Mouse (Mus musculus) kidney, embryonic 14.5 days (tissue): ENCODE results near the gene Cks1brt. TPM values are rescaled to one million over a fixed set of nuclear protein-coding genes. Genes with fewer than 3 reads are reported as not detected.
"Not testable (repeated sequence)": the region's sequence is repeated elsewhere in the genome, so short reads cannot be mapped to it uniquely, and the experiment has no call there.

Source experiments
- ATAC-seq: fragments of 200-750 bp; cut with Nextera tagmentation; 2 replicates; pipeline ENCODE4 v1.8.0; 2017; ENCODE audit warnings: moderate number of reproducible peaks, mild to moderate bottlenecking, moderate TSS enrichment, moderate library complexity; ENCODE audit not compliant: low FRiP score, low TSS enrichment
- H3K27ac ChIP-seq: fragments of 300-500 bp; sonication (generic); 2 replicates; pipeline ENCODE4 v1.5.1; 2014; ENCODE audit warnings: low read depth, mild to moderate bottlenecking, low read length, moderate library complexity, mixed read lengths
- H3K27me3 ChIP-seq: fragments of 300-500 bp; sonication (generic); 2 replicates; pipeline ENCODE4 v1.6.1; 2014; ENCODE audit warnings: mild to moderate bottlenecking, low read length; ENCODE audit not compliant: control insufficient read depth, insufficient read depth
- H3K36me3 ChIP-seq: fragments of 300-500 bp; sonication (generic); 2 replicates; pipeline ENCODE4 v1.6.1; 2014; ENCODE audit warnings: low read length, mixed read lengths; ENCODE audit not compliant: control insufficient read depth, insufficient read depth
- H3K4me1 ChIP-seq: fragments of 300-500 bp; sonication (generic); 2 replicates; pipeline ENCODE4 v1.6.1; 2014; ENCODE audit warnings: low read length, mixed read lengths; ENCODE audit not compliant: control insufficient read depth, insufficient read depth
- H3K4me2 ChIP-seq: fragments of 300-500 bp; sonication (generic); replicated peaks from 2 replicates; pipeline ENCODE4 v1.6.1; 2014; ENCODE audit warnings: low read depth, mild to moderate bottlenecking, low read length
- H3K4me3 ChIP-seq: fragments of 300-500 bp; sonication (generic); 2 replicates; pipeline ENCODE4 v1.5.1; 2014; ENCODE audit warnings: mild to moderate bottlenecking, low read length
- H3K9ac ChIP-seq: fragments of 300-500 bp; sonication (generic); 2 replicates; pipeline ENCODE4 v1.6.1; 2014; ENCODE audit warnings: low read depth, mild to moderate bottlenecking, low read length, moderate library complexity
- H3K9me3 ChIP-seq: fragments of 300-500 bp; sonication (generic); 2 replicates; pipeline ENCODE4 v1.6.1; 2016; ENCODE audit warnings: low read length; ENCODE audit not compliant: control insufficient read depth
- WGBS: fragments of 180-500 bp; shearing (Covaris S2); extraction: QIAGEN DNeasy Blood & Tissue Kit; methylation state at CpG from one replicate; pipeline ENCODE4 v1.1.7; 2014; 5-methylcytosine and 5-hydroxymethylcytosine counted together
- microRNA-seq: library from miRNA; unstranded; fragments of <30 nt; microRNA quantifications from one replicate; pipeline ENCODE4, GENCODE M21; 2016
- polyA plus RNA-seq: library from polyadenylated mRNA; unstranded; fragments of >200 nt; fragmentation: Nextera tagmentation; extraction: Ambion mirVana; gene quantifications from 2 replicates; pipeline ENCODE4 v1.2.1, GENCODE M21; 2014

The Cks1brt gene
- polyA plus RNA-seq, 1 experiment from 2014 or later: not detected

- 86% methylated on average over 2 of the region's 2 CpGs for WGBS
- not testable (repeated sequence) for H3K36me3 ChIP-seq, ATAC-seq, H3K9me3 ChIP-seq, H3K27ac ChIP-seq, H3K4me1 ChIP-seq, H3K4me2 ChIP-seq, H3K27me3 ChIP-seq, H3K9ac ChIP-seq, H3K4me3 ChIP-seq
These were observed 16.0 kb upstream of the Cks1brt start for GRCm38 (mm10) chr8:85135690-85136089.

DNA sequence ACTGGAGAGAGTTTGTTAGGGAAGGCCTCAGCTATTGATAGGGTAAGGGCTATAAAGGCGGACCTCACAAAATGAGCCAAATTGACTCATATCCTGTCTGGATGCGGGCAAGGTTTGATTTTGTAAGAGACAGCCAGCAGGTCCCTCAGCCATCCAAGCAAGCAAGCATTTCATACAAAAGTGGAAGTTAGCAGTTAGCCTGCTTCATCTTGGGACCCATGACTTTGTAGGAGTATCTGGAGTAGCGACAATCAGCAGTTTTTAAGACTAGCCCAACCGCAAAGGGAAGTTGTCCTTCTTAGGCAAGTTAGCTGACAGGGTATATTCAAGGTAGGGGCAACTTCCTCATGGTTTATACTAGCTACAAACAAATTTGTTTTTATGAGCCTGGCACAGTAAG, 9.2 kb upstream of the Cks1brt start:
- H3K9me3 ChIP-seq: peaks cover 7% of the 10 kb centered on the region; the same call in 1 of the 2 replicates
- no peak overlapping the region for H3K9ac ChIP-seq
- H3K4me3 ChIP-seq: no peak overlapping the region
- H3K4me2 ChIP-seq: no peak overlapping the region
- ATAC-seq: no peak
- no peaks in the 10 kb centered on the region for H3K4me1 ChIP-seq
- no peaks in the 10 kb centered on the region for H3K36me3 ChIP-seq
- WGBS: 87% methylated on average over 4 of the region's 4 CpGs
- no peak overlapping the region for H3K27ac ChIP-seq
- no peaks in the 10 kb centered on the region for H3K27me3 ChIP-seq

DNA sequence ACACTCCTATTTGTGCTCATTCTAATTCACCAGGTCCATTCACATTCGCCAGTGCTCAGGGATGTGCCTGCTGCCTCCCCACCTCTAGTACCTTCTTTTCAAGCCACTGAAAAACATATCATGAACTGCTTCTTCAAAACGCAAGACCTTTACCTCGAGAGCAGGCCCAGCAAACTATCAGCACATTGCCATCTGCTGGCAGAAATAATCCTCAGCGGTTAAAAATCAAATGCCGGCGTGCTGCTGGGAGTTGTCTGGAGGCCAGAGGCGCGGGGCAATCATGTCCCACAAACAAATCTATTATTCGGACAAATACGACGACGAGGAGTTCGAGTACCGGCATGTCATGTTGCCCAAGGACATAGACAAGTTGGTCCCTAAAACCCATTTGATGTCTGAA, 19.6 kb downstream of the Cks1brt start:
- no peak for ATAC-seq
- Histone ChIP-seq H3K36me3 (no peaks in the 10 kb centered on the region), H3K9ac (no peak overlapping the region), H3K27me3 (no peaks in the 10 kb centered on the region), H3K4me2 (no peak overlapping the region), H3K9me3 (no peaks in the 10 kb centered on the region), H3K27ac (no peak overlapping the region), H3K4me1 (no peaks in the 10 kb centered on the region), H3K4me3 (no peak overlapping the region)
- WGBS: 37% methylated on average over 14 of the region's 14 CpGs

DNA sequence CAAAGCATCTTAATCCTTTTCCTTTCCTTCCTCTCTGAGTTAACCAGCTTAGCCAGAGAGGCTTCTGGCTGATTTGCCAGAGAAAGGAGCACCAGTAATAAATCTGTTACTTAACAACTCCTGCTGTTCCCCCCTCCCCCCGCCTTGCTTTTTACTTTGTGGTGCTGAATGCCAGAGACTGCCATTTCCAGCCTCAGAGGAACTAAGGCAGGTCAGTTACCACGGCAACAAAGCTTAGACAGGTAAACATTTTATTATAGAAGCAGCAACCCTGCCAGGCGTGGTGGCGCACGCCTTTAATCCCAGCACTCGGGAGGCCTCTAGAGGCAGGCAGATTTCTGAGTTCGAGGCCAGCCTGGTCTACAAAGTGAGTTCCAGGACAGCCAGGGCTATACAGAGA, 24.2 kb downstream of the Cks1brt start:
- 81% methylated on average over 7 of the region's 7 CpGs for WGBS
- no peak overlapping the region for H3K27ac ChIP-seq

GRCm38 (mm10) chr8:85192346-85192745, 40.6 kb downstream of the Cks1brt start:
- WGBS: 67% methylated on average over 1 of the region's 1 CpGs

More for the DNA sequence above, 24.2 kb downstream of the Cks1brt start:
- no peaks in the 10 kb centered on the region for H3K4me1 ChIP-seq
- H3K4me2 ChIP-seq: no peak overlapping the region
- no peaks in the 10 kb centered on the region for H3K36me3 ChIP-seq
- H3K9ac ChIP-seq: no peak overlapping the region
- ATAC-seq: no peak
- no peak overlapping the region for H3K4me3 ChIP-seq
- no peaks in the 10 kb centered on the region for H3K9me3 ChIP-seq
- no peaks in the 10 kb centered on the region for H3K27me3 ChIP-seq

GRCm38 (mm10) chr8:85220220-85220619, 68.5 kb downstream of the Cks1brt start:
- Histone ChIP-seq H3K27me3 (no peaks in the 10 kb centered on the region), H3K4me3 (no peak overlapping the region), H3K9ac (no peak overlapping the region), H3K36me3 (no peaks in the 10 kb centered on the region), H3K4me1 (no peaks in the 10 kb centered on the region), H3K9me3 (no peaks in the 10 kb centered on the region), H3K4me2 (no peak overlapping the region), H3K27ac (peak overlapping the region; percentile 6; the same call in 1 of the 2 replicates)
- no peak for ATAC-seq
- WGBS: 72% methylated on average over 4 of the region's 4 CpGs

More at GRCm38 (mm10) chr8:85192346-85192745, 40.6 kb downstream of the Cks1brt start:
- H3K9ac ChIP-seq: no peak overlapping the region
- H3K36me3 ChIP-seq: no peaks in the 10 kb centered on the region
- H3K4me3 ChIP-seq: no peak overlapping the region
- H3K4me1 ChIP-seq: no peaks in the 10 kb centered on the region
- H3K27ac ChIP-seq: no peak overlapping the region
- H3K27me3 ChIP-seq: no peaks in the 10 kb centered on the region
- no peak overlapping the region for H3K4me2 ChIP-seq
- no peak for ATAC-seq
- H3K9me3 ChIP-seq: 0 out of 2 replicates have a peak, but pooled peaks cover 3% of the 10 kb centered on the region

- Histone ChIP-seq H3K36me3 (no peaks in the 10 kb centered on the region), H3K27me3 (no peaks in the 10 kb centered on the region), H3K4me1 (no peaks in the 10 kb centered on the region), H3K27ac (0 out of 2 replicates have a peak overlapping the region, but pooled peaks have one; percentile 52), H3K9ac (no peak overlapping the region), H3K4me2 (no peak overlapping the region), H3K4me3 (no peak overlapping the region), H3K9me3 (no peaks in the 10 kb centered on the region)
- WGBS: 53% methylated on average over 6 of the region's 6 CpGs
- ATAC-seq: 0 out of 2 replicates have a peak, but pooled peaks have one; percentile 28
These were observed 69.3 kb downstream of the Cks1brt start for GRCm38 (mm10) chr8:85220992-85221391.

Small RNA genes within 50 kb of the gene (microRNA-seq; reads per million reads assigned to microRNA genes)
- 1.7 reads per million for gene Gm23388

Other genes with a start within 250 kb of the Cks1brt start
- 1.2 and 1.7 TPM in 2 replicates for gene Klf1, start 250.0 kb upstream of the Cks1brt start, polyA plus RNA-seq
- gene Dnase2a, start 243.4 kb upstream of the Cks1brt start, polyA plus RNA-seq: 10.8 and 12.1 TPM in 2 replicates
- 0.21 and 0.35 TPM in 2 replicates for gene Mast1, start 214.6 kb upstream of the Cks1brt start, polyA plus RNA-seq
- 0.16 TPM in 1 of 2 replicates, not detected in the other for gene Rtbdn, start 204.9 kb upstream of the Cks1brt start, polyA plus RNA-seq
- gene Gm49661, start 182.5 kb upstream of the Cks1brt start, polyA plus RNA-seq: not detected in 2 replicates
- 965 and 1,048 TPM in 2 replicates for gene Prdx2, start 182.3 kb upstream of the Cks1brt start, polyA plus RNA-seq
- 143 and 154 TPM in 2 replicates for gene Rnaseh2a, start 182.2 kb upstream of the Cks1brt start, polyA plus RNA-seq
- 7.3 and 10.0 TPM in 2 replicates for gene Junb, start 173.2 kb upstream of the Cks1brt start, polyA plus RNA-seq
- 14.6 and 18.7 TPM in 2 replicates for gene Hook2, start 161.3 kb upstream of the Cks1brt start, polyA plus RNA-seq
- not detected in 2 replicates for gene Best2, start 137.4 kb upstream of the Cks1brt start, polyA plus RNA-seq
- 109 and 180 TPM in 2 replicates for gene Asna1, start 126.6 kb upstream of the Cks1brt start, polyA plus RNA-seq
- 163 and 211 TPM in 2 replicates for gene Trir, start 125.1 kb upstream of the Cks1brt start, polyA plus RNA-seq
- gene Tnpo2, start 115.0 kb upstream of the Cks1brt start, polyA plus RNA-seq: 15.6 and 19.7 TPM in 2 replicates
- gene Fbxw9, start 91.9 kb upstream of the Cks1brt start, polyA plus RNA-seq: 24.4 and 29.6 TPM in 2 replicates
- 1.1 TPM in 1 of 2 replicates, not detected in the other for gene Gm5741, start 83.9 kb upstream of the Cks1brt start, polyA plus RNA-seq
- gene Dhps, start 80.2 kb upstream of the Cks1brt start, polyA plus RNA-seq: 74.4 and 85.8 TPM in 2 replicates
- 161 and 174 TPM in 2 replicates for gene Wdr83os, start 71.2 kb upstream of the Cks1brt start, polyA plus RNA-seq
- gene Wdr83, start 70.6 kb upstream of the Cks1brt start, polyA plus RNA-seq: 43.4 and 44.9 TPM in 2 replicates
- 23.3 and 33.9 TPM in 2 replicates for gene Man2b1, start 68.7 kb upstream of the Cks1brt start, polyA plus RNA-seq
- gene Zfp791, start 28.8 kb upstream of the Cks1brt start, polyA plus RNA-seq: 1.3 and 1.6 TPM in 2 replicates
- gene Olfr371, start 74.1 kb downstream of the Cks1brt start, polyA plus RNA-seq: not detected in 2 replicates
- 136 and 170 TPM in 2 replicates for gene Orc6, start 147.7 kb downstream of the Cks1brt start, polyA plus RNA-seq
- 108 and 137 TPM in 2 replicates for gene Vps35, start 147.9 kb downstream of the Cks1brt start, polyA plus RNA-seq
- gene Mylk3, start 234.4 kb downstream of the Cks1brt start, polyA plus RNA-seq: 0.71 and 1.7 TPM in 2 replicates